In the genomic region with DNA sequence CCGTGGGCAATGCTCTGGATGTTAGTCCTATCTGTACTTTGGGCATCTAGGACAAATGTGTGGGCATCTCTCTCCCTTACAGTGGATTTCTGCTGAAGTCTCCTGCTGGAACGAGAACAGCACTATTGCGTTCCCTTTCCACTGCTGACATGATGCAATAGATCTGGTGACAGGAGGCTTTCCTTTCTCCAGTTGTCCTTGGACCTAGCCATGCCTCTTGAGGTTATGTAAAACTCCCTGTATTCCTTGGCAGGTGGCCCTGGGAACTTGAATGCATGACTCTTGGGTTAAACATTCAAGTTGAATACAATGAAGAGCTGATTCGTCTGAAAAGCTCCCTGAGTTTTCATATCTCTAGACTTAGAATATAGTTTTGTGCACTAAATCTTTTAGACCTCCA, we compare ENCODE assay signal across 12 mouse cellular contexts.
DNase-seq lines count a peak whose midpoint lies in the region; ATAC-seq and TF ChIP-seq lines count a peak whose summit lies in the region.
"Had no signal": no experiment of that assay in that cellular context is flagged by ENCODE, and none has a peak within 500 bp of the region (broad histone marks: within the 10 kb centered on the region; RNA-seq: fewer than 3 reads in every experiment).

No protein-coding gene starts in this region.

- H3K9me3 ChIP-seq in kidney, embryonic 15.5 days (replicated peaks): no peaks in the 10 kb centered on the region
- H3K9me3 ChIP-seq in midbrain, postnatal 0 days (ENCODE audit: low read length): no peaks in the 10 kb centered on the region
- H3K9me3 ChIP-seq: heart, embryonic 13.5 days; limb, embryonic 10.5 days; stomach, embryonic 15.5 days had no signal

- no peak overlapping the region for H3K4me3 ChIP-seq in kidney, embryonic 15.5 days (replicated peaks)
- no peak overlapping the region for H3K4me3 ChIP-seq in myocyte
- H3K4me3 ChIP-seq in midbrain, postnatal 0 days (ENCODE audit: low read depth, low read length): no peak overlapping the region
- H3K4me3 ChIP-seq: heart, embryonic 13.5 days; limb, embryonic 10.5 days; stomach, embryonic 15.5 days had no signal

- no peaks in the 10 kb centered on the region for H3K27me3 ChIP-seq in kidney, embryonic 15.5 days
- no peaks in the 10 kb centered on the region for H3K27me3 ChIP-seq in myocyte (ENCODE audit: control insufficient read depth, insufficient read depth, insufficient read length)
- no peaks in the 10 kb centered on the region for H3K27me3 ChIP-seq in midbrain, postnatal 0 days (ENCODE audit: insufficient read depth, low read length)
- H3K27me3 ChIP-seq: heart, embryonic 13.5 days; stomach, embryonic 15.5 days had no signal

- no peak for TF ChIP-seq CTCF in midbrain, postnatal 0 days (IDR thresholded peaks at IDR 0.05)

- ATAC-seq in kidney, embryonic 15.5 days (replicated peaks; ENCODE audit: low FRiP score): no peak
- ATAC-seq in midbrain, postnatal 0 days (ENCODE audit: low FRiP score): no peak

- no peak overlapping the region for H3ac ChIP-seq in myocyte (ENCODE audit: control insufficient read depth, insufficient read length)

- H3K4me2 ChIP-seq in kidney, embryonic 15.5 days: no peak overlapping the region
- peak overlapping the region; percentile 8 for H3K4me2 ChIP-seq in myocyte (ENCODE audit: low read depth)
- no peak overlapping the region for H3K4me2 ChIP-seq in midbrain, postnatal 0 days (ENCODE audit: low read depth, low read length, poor library complexity, severe bottlenecking)
- H3K4me2 ChIP-seq: heart, embryonic 13.5 days; stomach, embryonic 15.5 days had no signal

- no peaks in the 10 kb centered on the region for H3K36me3 ChIP-seq in kidney, embryonic 15.5 days
- H3K36me3 ChIP-seq in myocyte (ENCODE audit: control insufficient read depth, insufficient read depth): no peaks in the 10 kb centered on the region
- no peaks in the 10 kb centered on the region for H3K36me3 ChIP-seq in midbrain, postnatal 0 days (ENCODE audit: insufficient read depth, low read length)
- H3K36me3 ChIP-seq: heart, embryonic 13.5 days; limb, embryonic 10.5 days; stomach, embryonic 15.5 days had no signal

- H3K9ac ChIP-seq in kidney, embryonic 15.5 days: no peak overlapping the region
- H3K9ac ChIP-seq in midbrain, postnatal 0 days (replicated peaks; ENCODE audit: low read length, poor library complexity, severe bottlenecking): no peak overlapping the region
- H3K9ac ChIP-seq: heart, embryonic 13.5 days; stomach, embryonic 15.5 days had no signal

- H3K4me1 ChIP-seq in kidney, embryonic 15.5 days: no peaks in the 10 kb centered on the region
- H3K4me1 ChIP-seq in midbrain, postnatal 0 days (ENCODE audit: insufficient read depth, low read length): no peaks in the 10 kb centered on the region
- H3K4me1 ChIP-seq: limb, embryonic 10.5 days; stomach, embryonic 15.5 days had no signal

- 68% methylated on average over 4 of the region's 4 CpGs for WGBS in kidney, embryonic 15.5 days
- WGBS in midbrain, postnatal 0 days: 78% methylated on average over 4 of the region's 4 CpGs

- peak; percentile 13 for DNase-seq in kidney, adult 18-20 months
- peak; percentile 61 for DNase-seq in adrenal gland, postnatal 25 days
- peak; percentile 46 for DNase-seq in heart, postnatal 4 days
- no peak for DNase-seq in midbrain, postnatal 0 days (ENCODE audit: low spot score)
- no peak for DNase-seq in spleen, postnatal 14 days (ENCODE audit: low spot score in 2 of 2)
- no peak for DNase-seq in thymus, postnatal 10 days (ENCODE audit: low spot score in 2 of 2)

- no peaks in the 10 kb centered on the region for H3K79me2 ChIP-seq in myocyte (ENCODE audit: control insufficient read depth, insufficient read depth)

- no peak for TF ChIP-seq POLR2A in myocyte (IDR thresholded peaks at IDR 0.05; ENCODE audit: insufficient read length, low read depth)

- no peak overlapping the region for H3K27ac ChIP-seq in kidney, embryonic 15.5 days
- no peak overlapping the region for H3K27ac ChIP-seq in midbrain, postnatal 0 days (ENCODE audit: low read depth, low read length)
- H3K27ac ChIP-seq: heart, embryonic 13.5 days; limb, embryonic 10.5 days; macrophage; stomach, embryonic 15.5 days had no signal

TF ChIP-seq in myocyte, 11 proteins besides CTCF, POLR2A, EP300 and RAD21:
- TF ChIP-seq CEBPB (IDR thresholded peaks at IDR 0.05; ENCODE audit: insufficient read depth, poor library complexity, severe bottlenecking): peak; percentile 93
- no peak for TF ChIP-seq E2F4 (IDR thresholded peaks at IDR 0.05; ENCODE audit: insufficient read depth)
- TF ChIP-seq REST (IDR thresholded peaks at IDR 0.05; ENCODE audit: insufficient read depth, insufficient read length): no peak
- TF ChIP-seq MYOD1 (IDR thresholded peaks at IDR 0.05; ENCODE audit: control insufficient read depth in 1 of 3, insufficient read length in 2 of 3, low read depth in 2 of 3): no peak
- no peak for TF ChIP-seq POLR2AphosphoS2 (IDR thresholded peaks at IDR 0.05; ENCODE audit: insufficient read length, low read depth)
- TF ChIP-seq SRF (IDR thresholded peaks at IDR 0.05; ENCODE audit: control insufficient read depth, insufficient read length, low read depth): no peak
- TF ChIP-seq TCF12 (IDR thresholded peaks at IDR 0.05; ENCODE audit: insufficient read depth, poor library complexity, severe bottlenecking): no peak
- TF ChIP-seq USF1 (IDR thresholded peaks at IDR 0.05; ENCODE audit: low read depth): no peak
- TF ChIP-seq MYOG (IDR thresholded peaks at IDR 0.05; ENCODE audit: control insufficient read depth in 1 of 3, insufficient read depth in 1 of 3, insufficient read length in 2 of 3, low read depth in 2 of 3): peak in 1 of 3 experiments; percentile 61
- no peak for TF ChIP-seq TCF3 (IDR thresholded peaks at IDR 0.05; ENCODE audit: insufficient read length, low read depth)
- TF ChIP-seq MAX (IDR thresholded peaks at IDR 0.05; ENCODE audit: low read depth): no peak
TF ChIP-seq in myocyte: peak in this region for 2.

Comparison
In these comparisons a context has a peak if more than half of its experiments do, and no peak if none do; other contexts are left out.
1. DNase-seq: peak in kidney, adult 18-20 months (single experiment), adrenal gland, postnatal 25 days (single experiment) and heart, postnatal 4 days (single experiment); none in midbrain, postnatal 0 days (single experiment), spleen, postnatal 14 days (0 of 2) and thymus, postnatal 10 days (0 of 2).